Mouse (Mus musculus) testis, postnatal 10 days (tissue): ENCODE measurements around the gene Fam168a.
A peak's percentile ranks its signal among the peaks of the same experiment; 100 is the strongest.

Experiments
- DNase-seq: peaks from one replicate; pipeline ENCODE4 v3.0.0; 2021; ENCODE audit warnings: low spot score

The Fam168a gene

DNA sequence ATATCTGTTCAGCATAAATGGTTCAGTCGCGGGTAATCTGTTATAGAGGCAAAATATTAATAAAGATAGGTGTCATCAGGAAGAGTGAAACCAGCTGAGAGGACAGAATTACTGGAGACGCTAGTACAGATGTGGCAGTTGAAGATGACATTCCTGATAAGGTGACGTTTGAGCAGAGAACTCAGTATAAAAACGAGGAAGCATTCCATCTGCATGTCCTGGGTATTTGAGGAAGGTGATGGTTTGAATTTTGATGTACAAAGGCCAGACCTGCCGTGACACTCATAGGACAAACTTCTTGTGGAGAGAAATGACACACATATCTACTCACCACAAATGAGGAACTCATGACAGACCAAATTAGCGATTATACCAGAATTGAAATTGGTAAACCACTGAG, 73.8 kb downstream of the Fam168a start:
- DNase-seq = no peak

DNA sequence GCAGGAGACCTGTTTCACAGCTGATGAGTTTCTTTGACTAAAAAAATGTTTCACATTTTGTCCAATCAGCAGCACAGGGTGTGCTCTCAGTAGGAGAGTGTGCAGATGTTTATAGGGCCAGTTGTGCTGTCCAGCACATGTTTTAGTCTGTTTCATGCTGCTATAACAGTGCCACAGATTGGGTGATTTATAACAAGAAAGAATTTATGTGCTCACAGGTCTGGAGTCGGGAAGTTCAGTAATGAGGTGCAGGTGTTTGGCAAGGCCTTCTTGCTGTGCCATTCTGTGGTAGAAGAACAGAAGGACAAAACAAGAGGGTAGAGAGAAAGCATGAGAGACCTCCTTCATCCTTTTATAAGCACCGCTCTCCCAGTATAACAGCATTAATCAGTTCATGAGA, 78.2 kb downstream of the Fam168a start:
- DNase-seq = no peak

GRCm38 (mm10) chr7:100785426-100785825, 79.0 kb downstream of the Fam168a start:
- no peak for DNase-seq

- no peak for DNase-seq
Measured at GRCm38 (mm10) chr7:100786078-100786477, 79.6 kb downstream of the Fam168a start.

- peak; percentile 45 for DNase-seq
Measured at GRCm38 (mm10) chr7:100788291-100788690, 81.9 kb downstream of the Fam168a start.

DNA sequence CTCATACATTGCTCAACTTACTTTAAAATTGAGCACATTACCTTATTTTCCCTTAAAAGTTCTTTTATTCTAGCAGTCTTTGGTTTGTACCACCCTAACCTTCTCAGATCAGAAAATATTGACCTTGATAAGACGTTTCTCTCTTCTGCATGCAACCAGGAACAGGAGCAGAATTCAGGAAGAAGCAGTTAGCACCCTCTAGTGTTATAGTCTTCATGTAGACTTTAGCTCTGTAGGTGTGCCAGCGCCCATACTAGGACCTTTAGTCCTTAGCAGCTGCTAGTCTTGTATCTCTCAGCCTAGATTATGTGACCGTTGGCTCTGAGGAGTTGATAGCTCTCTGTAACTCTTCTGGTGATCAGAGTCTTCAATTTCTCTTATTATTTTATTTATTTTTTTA, 92.4 kb downstream of the Fam168a start:
- DNase-seq = no peak

DNA sequence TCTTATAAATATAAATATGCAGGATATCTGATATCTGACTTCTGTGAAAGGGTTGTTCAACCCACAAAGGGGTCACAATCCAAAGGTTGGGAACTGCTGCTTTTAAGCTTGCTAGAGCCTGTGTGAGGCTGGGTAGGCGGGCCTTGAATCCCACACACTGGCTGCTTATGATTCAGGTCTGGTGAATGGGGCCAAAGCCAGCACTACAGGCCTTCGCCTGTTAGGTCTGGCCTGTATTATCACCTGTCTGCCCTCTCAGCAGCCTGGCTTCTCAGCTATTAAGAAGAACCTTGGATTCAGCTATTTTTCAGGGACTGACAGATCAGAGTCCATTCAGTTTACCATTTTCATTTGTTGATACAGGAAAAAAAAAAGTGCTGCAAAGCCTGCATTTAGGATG, 99.0 kb downstream of the Fam168a start:
- DNase-seq = no peak

- no peak for DNase-seq
Measured at GRCm38 (mm10) chr7:100811912-100812311, 105.5 kb downstream of the Fam168a start.

- DNase-seq = no peak
Measured at GRCm38 (mm10) chr7:100812641-100813040, 106.2 kb downstream of the Fam168a start.

GRCm38 (mm10) chr7:100815900-100816570, 109.6 kb downstream of the Fam168a start:
- DNase-seq = no peak

GRCm38 (mm10) chr7:100816759-100817441, 110.5 kb downstream of the Fam168a start:
- DNase-seq = no peak

DNA sequence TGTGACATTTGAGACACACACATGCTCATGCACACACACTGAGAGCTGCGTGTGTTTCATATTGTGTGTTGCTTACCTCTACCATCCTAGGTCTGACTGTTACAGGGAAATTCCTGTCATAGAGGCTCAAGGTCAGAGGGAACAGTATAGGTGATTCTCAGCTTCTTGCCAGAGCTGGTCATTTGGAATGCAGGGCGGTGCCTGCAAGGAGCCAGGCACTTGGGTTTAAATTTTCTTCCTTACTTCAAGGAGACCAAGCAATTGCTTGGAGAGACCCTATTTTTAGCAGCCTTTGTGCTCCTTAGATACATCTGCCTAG, 111.0 kb downstream of the Fam168a start:
- no peak for DNase-seq

DNA sequence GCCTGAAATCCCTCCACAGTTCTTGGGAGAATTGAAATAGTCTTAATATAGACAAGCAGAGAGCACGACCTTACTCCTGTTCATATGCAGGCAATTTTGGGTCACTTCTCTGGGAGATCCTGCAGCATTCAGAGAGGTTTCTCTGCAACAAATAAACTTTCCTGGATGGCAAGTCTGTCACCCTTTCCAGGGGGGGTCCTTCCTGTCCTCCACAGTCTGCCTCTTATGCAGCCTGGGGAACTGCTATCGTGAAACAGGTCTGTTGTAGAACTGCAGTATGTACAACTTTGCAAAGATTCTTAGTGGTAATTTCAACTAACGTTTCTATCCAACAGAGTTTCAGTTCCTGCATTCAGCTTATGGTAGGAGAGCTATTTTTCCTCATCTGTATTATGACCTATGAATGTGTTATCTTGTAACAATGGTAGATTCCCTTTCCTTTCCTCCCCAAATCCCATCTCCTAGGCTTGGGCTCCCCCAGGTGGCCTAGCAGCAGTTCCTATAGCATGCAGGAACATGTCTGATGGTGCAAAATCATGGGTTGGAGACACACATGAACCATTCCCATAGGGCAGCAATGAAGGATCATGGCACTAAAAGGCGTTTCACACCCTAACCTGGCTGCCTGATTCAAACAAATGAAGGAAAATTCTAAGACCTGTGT, 112.1 kb downstream of the Fam168a start:
- no peak for DNase-seq

GRCm38 (mm10) chr7:100824661-100825060, 118.2 kb downstream of the Fam168a start:
- no peak for DNase-seq

- DNase-seq = no peak
Measured at GRCm38 (mm10) chr7:100828549-100828948, 122.1 kb downstream of the Fam168a start.

GRCm38 (mm10) chr7:100833859-100834258, 127.4 kb downstream of the Fam168a start:
- no peak for DNase-seq

DNA sequence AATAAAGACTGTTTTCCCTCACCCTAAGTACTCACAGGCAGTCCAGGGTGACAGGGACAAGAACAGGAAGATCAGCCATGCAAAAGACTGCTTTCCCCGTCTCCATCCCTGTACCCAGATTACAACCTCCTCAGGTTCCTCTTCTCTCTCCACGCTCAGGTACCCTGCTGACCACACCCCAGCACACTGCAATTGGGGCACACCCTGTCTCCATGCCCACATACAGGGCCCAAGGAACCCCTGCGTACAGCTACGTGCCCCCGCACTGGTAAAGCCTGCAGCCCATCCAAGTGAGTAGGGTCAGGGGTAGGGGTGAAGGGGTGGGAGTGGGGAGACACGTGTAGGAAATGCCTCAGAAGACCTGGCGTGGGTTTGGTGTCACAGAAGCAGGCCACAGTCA, 128.7 kb downstream of the Fam168a start:
- DNase-seq = no peak

- DNase-seq = no peak
Measured at GRCm38 (mm10) chr7:100835711-100836110, 129.3 kb downstream of the Fam168a start.

DNA sequence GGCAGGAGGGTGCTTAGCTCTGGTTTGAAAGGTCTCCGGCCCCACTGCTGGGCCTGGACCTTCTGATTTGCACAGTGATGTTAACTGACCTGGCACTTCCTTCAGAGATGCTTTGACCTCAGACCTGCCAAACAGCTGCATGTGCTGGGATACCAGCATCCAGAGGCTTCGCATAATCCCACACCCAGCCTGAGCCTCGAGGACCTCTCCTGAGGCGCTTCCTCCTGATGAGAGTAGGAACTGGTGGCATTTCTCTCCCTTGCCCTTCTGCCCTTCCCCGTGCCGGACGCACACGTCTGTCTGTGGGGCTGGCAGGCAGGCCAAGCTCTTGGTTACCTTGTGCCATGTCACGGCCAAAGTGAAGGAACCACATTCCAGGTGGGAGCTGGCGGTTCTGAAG, 130.2 kb downstream of the Fam168a start:
- no peak for DNase-seq

DNA sequence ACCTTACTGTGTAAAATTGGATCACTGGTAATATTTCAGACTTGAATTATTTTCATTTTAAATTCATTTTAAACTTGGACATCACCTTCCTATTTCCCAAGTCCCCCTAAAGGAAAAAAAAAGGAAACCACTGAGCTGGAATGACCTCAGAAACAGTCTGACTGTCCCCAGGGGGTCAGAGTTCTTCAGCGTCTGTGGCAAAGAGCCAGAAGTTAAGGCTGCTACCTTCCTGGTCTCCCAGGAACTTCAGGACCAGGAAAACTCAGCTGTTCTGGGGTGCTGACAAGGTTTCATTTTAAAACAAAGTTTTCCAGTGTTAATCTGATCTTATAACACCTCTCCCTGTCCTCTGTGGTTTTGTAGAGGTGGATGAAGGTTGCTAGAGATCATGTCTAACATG, 131.3 kb downstream of the Fam168a start:
- DNase-seq = no peak

GRCm38 (mm10) chr7:100839632-100840402, 133.4 kb downstream of the Fam168a start:
- DNase-seq = no peak

DNA sequence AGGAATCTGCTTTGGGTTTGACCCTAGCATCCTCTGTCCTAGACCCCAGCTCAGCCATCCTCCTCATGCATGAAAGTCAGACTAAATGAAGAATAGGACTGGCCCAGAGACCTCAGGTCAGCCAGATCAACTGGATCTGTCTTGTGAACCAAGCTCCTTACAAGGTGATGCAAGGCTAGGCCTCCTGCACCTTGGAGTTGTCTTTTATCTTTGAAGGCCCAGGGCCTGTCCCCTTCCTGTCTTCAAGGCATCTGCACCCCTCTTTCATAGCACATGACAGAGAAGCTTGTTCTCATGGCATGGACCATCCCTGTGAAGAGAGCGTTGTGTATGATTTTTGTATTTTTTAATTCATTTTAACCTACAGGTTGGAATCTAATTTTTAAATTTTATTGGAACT, 134.5 kb downstream of the Fam168a start:
- DNase-seq = no peak

GRCm38 (mm10) chr7:100841608-100842007, 135.2 kb downstream of the Fam168a start:
- DNase-seq = no peak
